Mouse (Mus musculus): ENCODE measurements around the gene Ap1g1. TPM values are rescaled to one million over a fixed set of nuclear protein-coding genes. Genes with fewer than 3 reads are reported as not detected.
"Not testable (repeated sequence)": the region's sequence is repeated elsewhere in the genome, so short reads cannot be mapped to it uniquely, and the experiment has no call there.

Gene Ap1g1
- 62.0 TPM in 2 replicates for total RNA-seq (2017)

GRCm38 (mm10) chr8:109778280-109778977 is at the start of gene Ap1g1:
Gene Ap1g1, plus strand, starts transcription at chr8:109778554.
- peak; percentile 97 to 99 for ATAC-seq (replicated peaks in 1 of 2; ENCODE audit: insufficient read depth in 1 of 2, low FRiP score in 2 of 2, low TSS enrichment in 1 of 2, low read depth in 1 of 2, poor library complexity in 2 of 2, severe bottlenecking in 2 of 2)

- no peak for ATAC-seq (replicated peaks in 1 of 2; ENCODE audit: insufficient read depth in 1 of 2, low FRiP score in 2 of 2, low TSS enrichment in 1 of 2, low read depth in 1 of 2, poor library complexity in 2 of 2, severe bottlenecking in 2 of 2)
These were observed 47.3 kb upstream of the Ap1g1 start for GRCm38 (mm10) chr8:109731012-109731411.

- ATAC-seq (replicated peaks in 1 of 2; ENCODE audit: insufficient read depth in 1 of 2, low FRiP score in 2 of 2, low TSS enrichment in 1 of 2, low read depth in 1 of 2, poor library complexity in 2 of 2, severe bottlenecking in 2 of 2): no peak
These were observed 44.3 kb upstream of the Ap1g1 start for GRCm38 (mm10) chr8:109734018-109734417.

GRCm38 (mm10) chr8:109736819-109737218 is 41.5 kb upstream of the Ap1g1 start:
- peak in 1 of 2 experiments; percentile 33; a peak in 2 of 4 replicates for ATAC-seq (replicated peaks in 1 of 2; ENCODE audit: insufficient read depth in 1 of 2, low FRiP score in 2 of 2, low TSS enrichment in 1 of 2, low read depth in 1 of 2, poor library complexity in 2 of 2, severe bottlenecking in 2 of 2)

GRCm38 (mm10) chr8:109737237-109738048 is 40.9 kb upstream of the Ap1g1 start, which contains the start of gene Atxn1l:
Gene Atxn1l, minus strand, starts transcription at chr8:109737739.
- ATAC-seq (replicated peaks in 1 of 2; ENCODE audit: insufficient read depth in 1 of 2, low FRiP score in 2 of 2, low TSS enrichment in 1 of 2, low read depth in 1 of 2, poor library complexity in 2 of 2, severe bottlenecking in 2 of 2): peak; percentile 85 to 88

- no peak; a peak in 1 of 4 replicates for ATAC-seq (replicated peaks in 1 of 2; ENCODE audit: insufficient read depth in 1 of 2, low FRiP score in 2 of 2, low TSS enrichment in 1 of 2, low read depth in 1 of 2, poor library complexity in 2 of 2, severe bottlenecking in 2 of 2)
These were observed 40.3 kb upstream of the Ap1g1 start for GRCm38 (mm10) chr8:109738049-109738380.

GRCm38 (mm10) chr8:109747468-109748199 is 30.7 kb upstream of the Ap1g1 start:
- ATAC-seq (replicated peaks in 1 of 2; ENCODE audit: insufficient read depth in 1 of 2, low FRiP score in 2 of 2, low TSS enrichment in 1 of 2, low read depth in 1 of 2, poor library complexity in 2 of 2, severe bottlenecking in 2 of 2): no peak

GRCm38 (mm10) chr8:109750274-109750673 is 28.1 kb upstream of the Ap1g1 start:
- ATAC-seq (replicated peaks in 1 of 2; ENCODE audit: insufficient read depth in 1 of 2, low FRiP score in 2 of 2, low TSS enrichment in 1 of 2, low read depth in 1 of 2, poor library complexity in 2 of 2, severe bottlenecking in 2 of 2): peak; percentile 28 to 44; a peak in 2 of 4 replicates

- peak; percentile 99 for ATAC-seq (replicated peaks in 1 of 2; ENCODE audit: insufficient read depth in 1 of 2, low FRiP score in 2 of 2, low TSS enrichment in 1 of 2, low read depth in 1 of 2, poor library complexity in 2 of 2, severe bottlenecking in 2 of 2)
These were observed 27.7 kb upstream of the Ap1g1 start for GRCm38 (mm10) chr8:109750699-109751098.

GRCm38 (mm10) chr8:109751731-109752485 is 26.4 kb upstream of the Ap1g1 start:
- ATAC-seq (replicated peaks in 1 of 2; ENCODE audit: insufficient read depth in 1 of 2, low FRiP score in 2 of 2, low TSS enrichment in 1 of 2, low read depth in 1 of 2, poor library complexity in 2 of 2, severe bottlenecking in 2 of 2): no peak

GRCm38 (mm10) chr8:109754696-109755095 is 23.7 kb upstream of the Ap1g1 start:
- ATAC-seq (replicated peaks in 1 of 2; ENCODE audit: insufficient read depth in 1 of 2, low FRiP score in 2 of 2, low TSS enrichment in 1 of 2, low read depth in 1 of 2, poor library complexity in 2 of 2, severe bottlenecking in 2 of 2): no peak

GRCm38 (mm10) chr8:109755554-109755953 is 22.8 kb upstream of the Ap1g1 start:
- not testable (repeated sequence) for ATAC-seq (replicated peaks in 1 of 2; ENCODE audit: insufficient read depth in 1 of 2, low FRiP score in 2 of 2, low TSS enrichment in 1 of 2, low read depth in 1 of 2, poor library complexity in 2 of 2, severe bottlenecking in 2 of 2)

- ATAC-seq (replicated peaks in 1 of 2; ENCODE audit: insufficient read depth in 1 of 2, low FRiP score in 2 of 2, low TSS enrichment in 1 of 2, low read depth in 1 of 2, poor library complexity in 2 of 2, severe bottlenecking in 2 of 2): no peak
These were observed 21.5 kb upstream of the Ap1g1 start for GRCm38 (mm10) chr8:109756849-109757248.

- no peak for ATAC-seq (replicated peaks in 1 of 2; ENCODE audit: insufficient read depth in 1 of 2, low FRiP score in 2 of 2, low TSS enrichment in 1 of 2, low read depth in 1 of 2, poor library complexity in 2 of 2, severe bottlenecking in 2 of 2)
These were observed 18.9 kb upstream of the Ap1g1 start for GRCm38 (mm10) chr8:109759426-109759825.

- no peak for ATAC-seq (replicated peaks in 1 of 2; ENCODE audit: insufficient read depth in 1 of 2, low FRiP score in 2 of 2, low TSS enrichment in 1 of 2, low read depth in 1 of 2, poor library complexity in 2 of 2, severe bottlenecking in 2 of 2)
These were observed 18.1 kb upstream of the Ap1g1 start for GRCm38 (mm10) chr8:109760221-109760620.

- no peak for ATAC-seq (replicated peaks in 1 of 2; ENCODE audit: insufficient read depth in 1 of 2, low FRiP score in 2 of 2, low TSS enrichment in 1 of 2, low read depth in 1 of 2, poor library complexity in 2 of 2, severe bottlenecking in 2 of 2)
These were observed 14.3 kb upstream of the Ap1g1 start for GRCm38 (mm10) chr8:109764031-109764430.

GRCm38 (mm10) chr8:109766081-109766480 is 12.3 kb upstream of the Ap1g1 start:
- no peak for ATAC-seq (replicated peaks in 1 of 2; ENCODE audit: insufficient read depth in 1 of 2, low FRiP score in 2 of 2, low TSS enrichment in 1 of 2, low read depth in 1 of 2, poor library complexity in 2 of 2, severe bottlenecking in 2 of 2)

Data from hematopoietic stem cell, adult 5-6 weeks (primary cell).